Mouse (Mus musculus) B cell, adult 67 days (primary cell): ENCODE measurements around the gene Mcpt1. TPM values are rescaled to one million over a fixed set of nuclear protein-coding genes. Genes with fewer than 3 reads are reported as not detected.

ENCODE experiments used
- total RNA-seq, 2 experiments: library from RNA; stranded (reverse); gene quantifications; 4 replicates each; pipeline ENCODE4 v1.2.4; 2023

Gene Mcpt1
- total RNA-seq, result not detected

GRCm38 (mm10) chr14:56017671-56018070, at the start of gene Mcpt1:
Gene Mcpt1 (plus strand): TSS chr14:56017971.

DNA sequence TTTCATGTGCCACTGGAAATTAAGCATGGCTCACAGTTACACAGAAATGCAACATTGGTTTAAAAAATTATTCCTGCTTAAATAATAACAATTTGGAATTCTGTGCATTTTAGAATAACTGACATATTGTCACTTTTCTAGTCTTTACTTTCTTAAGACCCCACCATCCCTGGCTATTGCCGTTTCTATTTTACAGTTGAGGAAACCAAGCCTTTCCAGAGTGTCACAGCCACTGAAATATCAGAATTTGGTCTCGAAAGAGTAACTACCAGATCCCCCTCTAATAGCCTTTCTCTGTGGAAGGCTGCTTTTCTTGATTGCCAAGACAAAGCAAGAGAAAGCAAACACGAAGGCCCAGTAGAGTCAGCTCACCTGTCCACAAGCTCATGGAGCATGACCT, 12.6 kb downstream of the Mcpt1 start, which contains the start of gene Mcpt9:
TSS of gene Mcpt9 (minus strand) at position 101 of the 400 bp plus-strand sequence.

GRCm38 (mm10) chr14:56041792-56042191, 24.0 kb downstream of the Mcpt1 start, which contains the start of gene Mcpt2:
Gene Mcpt2 (plus strand): TSS chr14:56042041.

DNA sequence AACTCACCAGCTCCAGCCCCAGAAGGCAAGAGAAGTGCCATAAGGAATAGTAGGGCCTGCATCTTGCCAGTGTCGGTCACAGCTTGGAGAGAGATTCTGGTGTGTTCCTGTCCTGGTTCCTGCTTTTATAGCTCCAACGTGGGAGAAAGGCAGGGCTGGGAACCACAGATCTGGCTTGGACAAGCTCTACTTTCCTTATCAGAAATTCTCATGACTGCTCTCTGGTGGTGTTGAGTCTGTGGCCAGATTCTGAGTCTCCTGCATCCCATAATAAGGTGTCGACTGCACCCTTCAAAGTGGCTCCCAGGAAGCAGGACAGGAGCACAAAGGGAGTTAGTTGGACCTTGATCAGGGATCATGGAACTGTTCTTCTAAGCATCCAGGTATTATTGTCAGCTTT, 44.4 kb downstream of the Mcpt1 start, which contains the start of gene Mcpt4:
TSS of gene Mcpt4 (minus strand) at position 101 of the 400 bp plus-strand sequence.

Other genes with a start within 250 kb of the Mcpt1 start
- gene Adcy4, start 233.9 kb upstream of the Mcpt1 start, total RNA-seq, result under 1 TPM in 1 of 2 experiments, not detected in 1; 0.44 TPM
- gene Ripk3, start 229.1 kb upstream of the Mcpt1 start, total RNA-seq, result 10 to 100 TPM; 57.2 to 75.3 TPM
- not detected for gene Nfatc4, start 194.8 kb upstream of the Mcpt1 start, total RNA-seq
- not detected for gene Nynrin, start 164.0 kb upstream of the Mcpt1 start, total RNA-seq
- under 1 TPM in 1 of 2 experiments, not detected in 1; 0.32 TPM for gene Cbln3, start 133.6 kb upstream of the Mcpt1 start, total RNA-seq
- gene Khnyn, start 133.0 kb upstream of the Mcpt1 start, total RNA-seq, result 100 to 1,000 TPM; 111 to 115 TPM
- 10 to 100 TPM; 24.9 to 30.8 TPM for gene Sdr39u1, start 117.7 kb upstream of the Mcpt1 start, total RNA-seq
- not detected for gene Cma1, start 73.3 kb upstream of the Mcpt1 start, total RNA-seq
- gene Cma2, start 67.0 kb upstream of the Mcpt1 start, total RNA-seq, result not detected
- not detected for gene Mcpt9, start 12.5 kb downstream of the Mcpt1 start, total RNA-seq
- gene Mcpt2, start 24.1 kb downstream of the Mcpt1 start, total RNA-seq, result not detected
- gene Mcpt4, start 44.3 kb downstream of the Mcpt1 start, total RNA-seq, result not detected
- not detected for gene Mcpt8, start 67.3 kb downstream of the Mcpt1 start, total RNA-seq
- not detected for gene Ctsg, start 84.6 kb downstream of the Mcpt1 start, total RNA-seq
- gene Gzme, start 102.7 kb downstream of the Mcpt1 start, total RNA-seq, result not detected
- not detected for gene Gzmd, start 114.6 kb downstream of the Mcpt1 start, total RNA-seq
- not detected for gene Gzmg, start 141.6 kb downstream of the Mcpt1 start, total RNA-seq
- gene Gzmn, start 156.6 kb downstream of the Mcpt1 start, total RNA-seq, result not detected
- gene Gzmf, start 193.4 kb downstream of the Mcpt1 start, total RNA-seq, result not detected
- not detected for gene Gzmc, start 216.7 kb downstream of the Mcpt1 start, total RNA-seq
- gene Gzmb, start 244.3 kb downstream of the Mcpt1 start, total RNA-seq, result under 1 TPM in 1 of 2 experiments, not detected in 1; 0.64 TPM